Mouse (Mus musculus) effector memory CD4-positive, alpha-beta T cell, adult 5 months (primary cell): Measurements from ENCODE around the gene Adcy9. TPM values are rescaled to one million over a fixed set of nuclear protein-coding genes. Genes with fewer than 3 reads are reported as not detected.

Source experiments
- polyA plus RNA-seq: library from polyadenylated mRNA; unstranded; fragments of 100-300 nt; shearing (Covaris generic); gene quantifications from one replicate; pipeline ENCODE4 v1.2.1, GENCODE M21; 2017

Gene Adcy9
- polyA plus RNA-seq: 0.87 TPM

GRCm38 (mm10) chr16:4420298-4421054 lies at the start of gene Adcy9:
TSS of gene Adcy9 (minus strand) at chr16:4420498.

Other genes starting within 250 kb of the Adcy9 start
- 31.8 TPM for gene Crebbp, start 206.5 kb downstream of the Adcy9 start, polyA plus RNA-seq
- not detected for gene Srl, start 121.3 kb upstream of the Adcy9 start, polyA plus RNA-seq
- 1.0 TPM for gene Tfap4, start 139.4 kb upstream of the Adcy9 start, polyA plus RNA-seq
- 0.17 TPM for gene Glis2, start 174.2 kb upstream of the Adcy9 start, polyA plus RNA-seq
- 9.7 TPM for gene Pam16, start 204.5 kb upstream of the Adcy9 start, polyA plus RNA-seq
- 0.65 TPM for gene Vasn, start 219.4 kb upstream of the Adcy9 start, polyA plus RNA-seq
- gene Dnaja3, start 219.5 kb upstream of the Adcy9 start, polyA plus RNA-seq: 33.5 TPM